ENCODE assay signal across 8 mouse cellular contexts in genomic region chr4:48680648-48681343, GRCm38 (mm10). TPM values are rescaled to one million over a fixed set of nuclear protein-coding genes. Genes with fewer than 3 reads are reported as not detected.
A peak's percentile ranks its signal among the peaks of the same experiment; 100 is the strongest.
DNase-seq lines count a peak whose midpoint lies in the region; ATAC-seq and TF ChIP-seq lines count a peak whose summit lies in the region.

No protein-coding gene starts in this region.

- no peak for TF ChIP-seq EP300 in MEL (IDR thresholded peaks at IDR 0.05; ENCODE audit: low read depth in 1 of 2, low read length in 2 of 2)

- TF ChIP-seq RAD21 in MEL (IDR thresholded peaks at IDR 0.05; ENCODE audit: low read depth, low read length), result peak; percentile 49

- no peaks in the 10 kb centered on the region for H3K9me3 ChIP-seq in MEL (replicated peaks; ENCODE audit: insufficient read depth, low read length)
- H3K9me3 ChIP-seq in lung, embryonic 16.5 days (ENCODE audit: control insufficient read depth, low read length), result no peaks in the 10 kb centered on the region

- WGBS in lung, embryonic 16.5 days, result 32% methylated on average over 10 of the region's 11 CpGs

- H3K27me3 ChIP-seq in MEL (ENCODE audit: control insufficient read depth in 1 of 2, insufficient read depth in 2 of 2, low read length in 2 of 2), result no peaks in the 10 kb centered on the region
- H3K27me3 ChIP-seq in lung, embryonic 16.5 days (ENCODE audit: control insufficient read depth, insufficient read depth, low read depth, low read length), result no peaks in the 10 kb centered on the region

- TF ChIP-seq CTCF in MEL (IDR thresholded peaks at IDR 0.05 in 2 of 3, conservative IDR thresholded peaks at IDR 0.05 in 1 of 3; ENCODE audit: control insufficient read depth in 1 of 3, insufficient read depth in 1 of 3, low read depth in 2 of 3, low read length in 3 of 3, poor library complexity in 1 of 3, severe bottlenecking in 1 of 3), result peak; percentile 27 to 61 (median 50); a peak in 5 of 6 replicates

- no peak overlapping the region for H3K9ac ChIP-seq in MEL (ENCODE audit: control insufficient read depth, low read depth, low read length, poor library complexity, severe bottlenecking)
- 0 out of 2 replicates have a peak overlapping the region, but pooled peaks have one; percentile 14 for H3K9ac ChIP-seq in lung, embryonic 16.5 days (ENCODE audit: low read length)

- H3K4me3 ChIP-seq in MEL (ENCODE audit: control insufficient read depth in 1 of 2, insufficient read depth in 1 of 2, low read depth in 2 of 2, low read length in 2 of 2), result no peak overlapping the region
- no peak overlapping the region for H3K4me3 ChIP-seq in lung, embryonic 16.5 days (ENCODE audit: low read length)

- H3K27ac ChIP-seq in MEL (ENCODE audit: control insufficient read depth, low read depth, low read length), result no peak overlapping the region
- H3K27ac ChIP-seq in lung, embryonic 16.5 days (ENCODE audit: low read length), result no peak overlapping the region

- peak in 1 of 2 experiments; percentile 35; a peak in 1 of 4 replicates for TF ChIP-seq POLR2A in MEL (IDR thresholded peaks at IDR 0.05; ENCODE audit: control insufficient read depth in 1 of 2, insufficient read depth in 1 of 2, low read depth in 1 of 2, low read length in 2 of 2, poor library complexity in 1 of 2)

- H3K79me2 ChIP-seq in MEL (ENCODE audit: control insufficient read depth, insufficient read depth, low read length, poor library complexity), result peaks cover 20% of the 10 kb centered on the region

- H3K36me3 ChIP-seq in MEL (ENCODE audit: control insufficient read depth in 1 of 2, insufficient read depth in 2 of 2, low read length in 2 of 2), result peaks cover 0 to 5% of the 10 kb centered on the region in 2 experiments; a peak in 3 of 4 replicates
- H3K36me3 ChIP-seq in lung, embryonic 16.5 days (ENCODE audit: control insufficient read depth, insufficient read depth, low read length), result no peaks in the 10 kb centered on the region

- peak; percentile 70 for DNase-seq in layer of hippocampus, adult 11-12 months (ENCODE audit: low spot score)
- no peak for DNase-seq in layer of hippocampus, adult 8-10 months (ENCODE audit: low spot score in 2 of 2)
- peak; percentile 82 for DNase-seq in MEL (ENCODE audit: low read depth, low spot score)
- peak; percentile 79 for DNase-seq in hindlimb bud, embryonic 11.5 days (ENCODE audit: extremely low spot score, low read depth, low spot score)
- DNase-seq in testis, postnatal 14 days (ENCODE audit: low spot score), result peak; percentile 52
- no peak for DNase-seq in urinary bladder, postnatal 25 days (ENCODE audit: low spot score)

- H3K4me1 ChIP-seq in MEL (ENCODE audit: control insufficient read depth in 1 of 2, insufficient read depth in 2 of 2, low read length in 2 of 2), result peaks cover 0 to 5% of the 10 kb centered on the region in 2 experiments; a peak in 2 of 4 replicates
- peaks cover 5% of the 10 kb centered on the region for H3K4me1 ChIP-seq in lung, embryonic 16.5 days (replicated peaks; ENCODE audit: control insufficient read depth, insufficient read depth, low read length)

- H3K4me2 ChIP-seq in lung, embryonic 16.5 days (ENCODE audit: low read depth, low read length), result peak overlapping the region; percentile 38

- ATAC-seq in common myeloid progenitor, adult 5-6 weeks (replicated peaks; ENCODE audit: low read depth, poor library complexity, severe bottlenecking), result peak; percentile 95
- 0 out of 2 replicates have a peak, but pooled peaks have one; percentile 53 for ATAC-seq in lung, embryonic 16.5 days (ENCODE audit: low read depth)

TF ChIP-seq in MEL, 35 proteins besides CTCF, POLR2A, EP300 and RAD21:
- TF ChIP-seq MAFK (IDR thresholded peaks at IDR 0.05; ENCODE audit: borderline replicate concordance, low read depth, low read length) (no peak), KAT2A (conservative IDR thresholded peaks at IDR 0.05; ENCODE audit: low read depth, low read length) (no peak), MYC (IDR thresholded peaks at IDR 0.05; ENCODE audit: low read depth, low read length) (no peak), SIN3A (IDR thresholded peaks at IDR 0.05; ENCODE audit: low read length) (peak; percentile 55; the same call in 1 of the 2 replicates), MXI1 (IDR thresholded peaks at IDR 0.05; ENCODE audit: low read depth, low read length) (no peak), CHD2 (IDR thresholded peaks at IDR 0.05; ENCODE audit: low read length) (no peak), SMC3 (IDR thresholded peaks at IDR 0.05; ENCODE audit: low read depth, low read length) (peak; percentile 28; the same call in 1 of the 2 replicates), POLR2AphosphoS5 (IDR thresholded peaks at IDR 0.05; ENCODE audit: borderline replicate concordance, low read depth, low read length) (no peak), ZNF384 (IDR thresholded peaks at IDR 0.05; ENCODE audit: low read depth, low read length) (peak; percentile 87), CHD1 (IDR thresholded peaks at IDR 0.05; ENCODE audit: low read depth, low read length) (no peak; the same call in 1 of the 2 replicates), GABPA (IDR thresholded peaks at IDR 0.05; ENCODE audit: low read depth, low read length) (no peak), RCOR1 (IDR thresholded peaks at IDR 0.05; ENCODE audit: low read depth, low read length) (no peak), ZMIZ1 (IDR thresholded peaks at IDR 0.05; ENCODE audit: low read depth, low read length) (no peak), TAL1 (IDR thresholded peaks at IDR 0.05; ENCODE audit: low read length) (no peak), MYB (IDR thresholded peaks at IDR 0.05; ENCODE audit: low read depth, low read length) (no peak), MEF2A (IDR thresholded peaks at IDR 0.05; ENCODE audit: extremely low read depth, insufficient replicate concordance, low read depth, low read length, poor library complexity, severe bottlenecking) (no peak), ETS1 (IDR thresholded peaks at IDR 0.05; ENCODE audit: low read depth, low read length) (0 out of 2 replicates have a peak, but pooled peaks have one; percentile 7), MAZ (IDR thresholded peaks at IDR 0.05; ENCODE audit: low read depth, low read length) (no peak), ELF1 (IDR thresholded peaks at IDR 0.05; ENCODE audit: low read depth, low read length) (0 out of 2 replicates have a peak, but pooled peaks have one; percentile 34), MAX (IDR thresholded peaks at IDR 0.05; ENCODE audit: low read length) (no peak)

RNA-seq across cellular contexts. Expression of gene Cavin4, which starts 17.5 kb away (rescaled TPM):
- 1 to 10 TPM; 1.5 to 3.4 (median 2.3) TPM for total RNA-seq in layer of hippocampus, adult 8-10 months (2022)
- total RNA-seq in MEL (2012; rRNA removed), result not detected in 2 replicates
- polyA plus RNA-seq in MEL (2012; ENCODE audit: insufficient read depth in 1 of 2, insufficient read length in 2 of 2, low read depth in 1 of 2, low replicate concordance in 2 of 2, missing spikeins in 1 of 2), result not detected
- total RNA-seq in common myeloid progenitor, adult 5-6 weeks (2017), result not detected in 2 replicates
- 1.6 and 3.1 TPM in 2 replicates for polyA plus RNA-seq in lung, embryonic 16.5 days (2015; fragmentation: Nextera tagmentation; extraction: Ambion mirVana)

Comparison
In these comparisons a context has a peak if more than half of its experiments do, and no peak if none do; other contexts are left out.
1. DNase-seq: peak in layer of hippocampus, adult 11-12 months (single experiment), MEL (single experiment), hindlimb bud, embryonic 11.5 days (single experiment) and testis, postnatal 14 days (single experiment); none in layer of hippocampus, adult 8-10 months (0 of 2) and urinary bladder, postnatal 25 days (single experiment).